Mouse (Mus musculus) G1E (cell line): ENCODE measurements around the gene Afmid. TPM values are rescaled to one million over a fixed set of nuclear protein-coding genes. Genes with fewer than 3 reads are reported as not detected.
A peak's percentile ranks its signal among the peaks of the same experiment; 100 is the strongest.

Experiments used
- ATAC-seq: 2 replicates; pipeline ENCODE4 v1.8.0; 2016; ENCODE audit warnings: mild to moderate bottlenecking; ENCODE audit not compliant: insufficient number of reproducible peaks, poor library complexity, low FRiP score, severe bottlenecking; ENCODE audit errors: extremely low read depth
- DNase-seq: peaks from one replicate; pipeline ENCODE4 v3.0.0; 2012; ENCODE audit warnings: low spot score
- H3K27me3 ChIP-seq: 2 replicates; pipeline ENCODE4 v1.6.1; 2012; ENCODE audit warnings: mild to moderate bottlenecking, low read length, inconsistent platforms; ENCODE audit not compliant: insufficient read depth
- H3K36me3 ChIP-seq: replicated peaks from 2 replicates; pipeline ENCODE3; 2012; ENCODE audit warnings: mild to moderate bottlenecking, inconsistent platforms
- H3K4me1 ChIP-seq: 2 replicates; pipeline ENCODE4 v1.6.1; 2012; ENCODE audit warnings: low read depth, low read length, inconsistent platforms, mixed read lengths; ENCODE audit not compliant: insufficient read depth
- H3K4me3 ChIP-seq: 2 replicates; pipeline ENCODE4 v1.5.1; 2012; ENCODE audit warnings: low read depth, mild to moderate bottlenecking, inconsistent platforms, low read length, moderate library complexity, mixed read lengths
- H3K9me3 ChIP-seq: replicated peaks from 2 replicates; pipeline ENCODE4 v1.6.1; 2012; ENCODE audit warnings: inconsistent platforms
- CTCF ChIP-seq: IDR thresholded peaks from 2 replicates; pipeline ENCODE4 v1.5.1; 2012; ENCODE audit warnings: low read depth, low read length, inconsistent platforms, mixed read lengths
- GATA1 ChIP-seq: IDR thresholded peaks from 2 replicates; pipeline ENCODE4 v1.6.1; 2012; ENCODE audit warnings: borderline replicate concordance, low read length, inconsistent platforms, mixed read lengths
- GATA2 ChIP-seq: IDR thresholded peaks from 2 replicates; pipeline ENCODE4 v1.6.1; 2012; ENCODE audit warnings: low read depth, low read length, inconsistent platforms, borderline replicate concordance
- POLR2AphosphoS5 ChIP-seq: IDR thresholded peaks from 2 replicates; pipeline ENCODE4 v1.6.1; 2012; ENCODE audit warnings: low read depth, low read length, inconsistent platforms; ENCODE audit not compliant: insufficient replicate concordance
- TAL1 ChIP-seq: conservative IDR thresholded peaks from 2 replicates; pipeline ENCODE4 v1.6.1; 2012; ENCODE audit warnings: low read depth, low read length, inconsistent platforms, mixed read lengths
- polyA plus RNA-seq: library from polyadenylated mRNA; stranded (reverse); fragments of >175 nt; gene quantifications from 2 replicates; pipeline ENCODE4 v1.2.3, GENCODE M21; 2012
- total RNA-seq, 2 experiments: library from RNA; stranded (forward) in 1 of 2; stranded (reverse) in 1 of 2; fragments of 200-1000 nt in 1 of 2; fragments of >200 nt in 1 of 2; fragmentation: Nextera tagmentation in 1 of 2; gene quantifications; 2 replicates each; pipeline ENCODE4 v1.2.3; 2014 to 2017

Gene Afmid
- total and polyA plus RNA-seq, 3 experiments: 3.7 to 23.0 (median 6.9) TPM

GRCm38 (mm10) chr11:117801650-117802049 lies 24.1 kb upstream of the Afmid start:
- Histone ChIP-seq H3K4me1 (peaks cover 59% of the 10 kb centered on the region), H3K4me3 (no peak overlapping the region)
- ATAC-seq: no peak

DNA sequence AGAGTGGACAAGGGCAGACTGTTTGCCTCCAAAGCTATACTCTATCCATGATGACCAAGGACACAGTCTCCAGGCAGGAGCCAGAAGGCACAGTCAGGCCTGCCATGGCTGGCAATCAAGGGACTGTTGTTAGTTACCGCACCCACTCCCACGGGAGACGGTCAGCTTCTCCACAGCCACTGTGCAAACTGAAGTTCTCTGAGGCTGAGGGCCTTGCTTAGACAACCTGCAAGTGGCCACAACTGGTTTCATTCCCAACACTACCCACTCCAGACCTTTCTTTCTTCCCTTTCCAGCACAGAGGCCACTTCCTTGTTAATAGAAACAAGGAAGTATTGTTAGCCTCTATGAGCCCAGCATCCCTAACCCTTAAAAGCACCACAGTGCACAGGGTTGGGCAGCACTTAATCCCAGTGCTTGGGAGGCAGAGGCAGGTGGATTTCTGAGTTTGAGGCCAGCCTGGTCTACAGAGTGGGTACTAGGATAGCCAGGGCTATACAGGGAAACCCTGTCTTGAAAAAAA lies 22.5 kb upstream of the Afmid start:
- DNase-seq: no peak
- Histone ChIP-seq H3K36me3 (peaks cover 64% of the 10 kb centered on the region), H3K27me3 (no peaks in the 10 kb centered on the region), H3K9me3 (no peaks in the 10 kb centered on the region), H3K4me1 (peaks cover 47% of the 10 kb centered on the region), H3K4me3 (no peak overlapping the region)
- no peak for ATAC-seq
- no peak for TF ChIP-seq GATA2
- no peak for TF ChIP-seq POLR2AphosphoS5
- TF ChIP-seq CTCF: no peak
- no peak for TF ChIP-seq GATA1
- TF ChIP-seq TAL1: no peak

More at GRCm38 (mm10) chr11:117801650-117802049, 24.1 kb upstream of the Afmid start:
- DNase-seq: no peak
- Histone ChIP-seq H3K9me3 (no peaks in the 10 kb centered on the region), H3K27me3 (no peaks in the 10 kb centered on the region), H3K36me3 (peaks cover 53% of the 10 kb centered on the region)
- TF ChIP-seq POLR2AphosphoS5: no peak
- TF ChIP-seq GATA2: no peak
- TF ChIP-seq CTCF: no peak
- TF ChIP-seq GATA1: no peak
- no peak for TF ChIP-seq TAL1

DNA sequence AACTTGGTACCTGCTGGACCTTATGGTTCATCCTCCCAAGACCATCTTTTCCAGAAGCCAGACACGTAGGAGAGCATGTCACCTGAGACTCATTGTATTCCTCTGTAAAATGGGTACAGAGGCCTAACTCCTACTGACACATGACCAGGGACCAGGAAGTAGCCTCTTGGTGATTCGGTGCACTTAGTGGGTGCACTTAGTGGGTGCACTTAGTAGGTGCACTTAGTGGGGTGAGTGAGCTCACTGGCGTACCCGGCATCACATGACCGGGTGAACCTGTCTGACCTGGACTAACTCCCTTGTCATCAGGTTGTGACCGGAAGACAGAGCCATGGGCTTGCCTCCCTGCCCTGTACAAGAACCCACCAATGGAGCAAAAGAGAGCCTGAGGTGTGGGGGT lies 18.9 kb upstream of the Afmid start:
- Histone ChIP-seq H3K4me3 (no peak overlapping the region), H3K36me3 (peaks cover 71% of the 10 kb centered on the region), H3K4me1 (peaks cover 46% of the 10 kb centered on the region), H3K9me3 (no peaks in the 10 kb centered on the region), H3K27me3 (no peaks in the 10 kb centered on the region)
- DNase-seq: no peak
- no peak for ATAC-seq
- TF ChIP-seq GATA2: no peak
- TF ChIP-seq GATA1: no peak
- no peak for TF ChIP-seq POLR2AphosphoS5
- no peak for TF ChIP-seq TAL1

DNA sequence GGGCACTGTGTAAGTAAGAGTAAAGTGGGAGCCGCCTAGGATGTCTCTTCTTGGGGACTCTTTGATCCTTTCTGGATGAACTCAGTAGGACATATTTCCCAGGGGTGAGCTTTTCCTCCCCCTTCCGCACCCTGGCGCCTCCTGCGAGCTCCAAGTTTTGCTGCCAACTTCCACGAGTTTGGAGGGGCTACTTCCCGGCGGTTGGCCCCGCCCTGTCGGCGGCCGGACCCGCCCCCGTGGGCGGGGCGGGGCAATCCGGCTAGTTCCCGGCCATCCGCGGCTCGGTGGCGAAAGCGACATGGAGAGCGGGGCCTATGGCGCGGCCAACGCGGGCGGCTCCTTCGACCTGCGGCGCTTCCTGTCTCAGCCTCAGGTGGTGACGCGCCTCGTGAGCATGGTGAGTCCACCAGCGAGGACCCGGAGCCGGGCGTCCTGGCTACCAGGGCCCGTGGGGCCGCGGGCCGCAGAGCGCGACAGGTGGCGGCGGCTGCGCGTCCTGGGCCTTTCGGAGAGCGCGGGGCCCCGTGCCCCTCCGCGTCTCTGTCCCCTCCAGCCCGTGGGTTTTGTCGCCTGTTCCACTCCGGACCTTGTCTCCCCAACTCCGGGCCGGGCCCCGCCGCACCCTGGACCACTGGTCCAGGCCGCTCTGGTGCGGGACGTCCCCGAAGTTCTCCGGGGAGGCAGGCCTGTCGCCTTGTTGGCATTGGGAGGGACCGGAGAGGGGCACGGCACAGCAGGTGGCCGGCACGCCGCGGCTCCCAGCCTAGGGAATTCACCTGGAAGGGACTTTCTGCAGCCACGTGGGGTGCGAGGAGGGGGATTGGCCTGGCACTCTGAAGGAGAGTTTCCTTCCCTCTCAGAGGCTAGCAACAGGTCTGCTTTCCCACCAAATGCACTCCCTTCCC lies 16.1 kb upstream of the Afmid start, which contains the start of the genes Gm20708 and Syngr2:
Gene Gm20708, plus strand, starts transcription at position 262 of the 905 bp plus-strand sequence.
Gene Syngr2, plus strand, starts transcription at position 262 of the 905 bp plus-strand sequence.
- Histone ChIP-seq H3K4me1 (peaks cover 62% of the 10 kb centered on the region), H3K36me3 (peaks cover 77% of the 10 kb centered on the region), H3K27me3 (no peaks in the 10 kb centered on the region), H3K9me3 (no peaks in the 10 kb centered on the region), H3K4me3 (peak within 1 kb of the TSS; percentile 99)
- DNase-seq: peak; percentile 84
- no peak for ATAC-seq
- TF ChIP-seq POLR2AphosphoS5: no peak
- TF ChIP-seq CTCF: no peak
- TF ChIP-seq GATA1: no peak
- TF ChIP-seq GATA2: no peak
- no peak for TF ChIP-seq TAL1

GRCm38 (mm10) chr11:117810401-117811046 lies 15.2 kb upstream of the Afmid start:
- no peaks in the 10 kb centered on the region for H3K27me3 ChIP-seq
- peaks cover 71% of the 10 kb centered on the region for H3K4me1 ChIP-seq
- peak; percentile 81 for DNase-seq
- H3K9me3 ChIP-seq: no peaks in the 10 kb centered on the region
- H3K4me3 ChIP-seq: peak overlapping the region; percentile 99
- peak; percentile 86 for ATAC-seq
- TF ChIP-seq CTCF (0 out of 2 replicates have a peak, but pooled peaks have one; percentile 31), TAL1 (no peak)
- peaks cover 78% of the 10 kb centered on the region for H3K36me3 ChIP-seq

GRCm38 (mm10) chr11:117813867-117814266 lies 11.9 kb upstream of the Afmid start:
- Histone ChIP-seq H3K9me3 (no peaks in the 10 kb centered on the region), H3K36me3 (peaks cover 84% of the 10 kb centered on the region), H3K27me3 (no peaks in the 10 kb centered on the region), H3K4me1 (peaks cover 88% of the 10 kb centered on the region), H3K4me3 (no peak overlapping the region)
- no peak for ATAC-seq
- TF ChIP-seq TAL1: no peak
- no peak for TF ChIP-seq GATA2
- no peak for TF ChIP-seq CTCF
- no peak for TF ChIP-seq POLR2AphosphoS5
- TF ChIP-seq GATA1: no peak
- DNase-seq: no peak
